Mouse (Mus musculus): ENCODE data around the gene Itsn1.

Itsn1 gene

DNA sequence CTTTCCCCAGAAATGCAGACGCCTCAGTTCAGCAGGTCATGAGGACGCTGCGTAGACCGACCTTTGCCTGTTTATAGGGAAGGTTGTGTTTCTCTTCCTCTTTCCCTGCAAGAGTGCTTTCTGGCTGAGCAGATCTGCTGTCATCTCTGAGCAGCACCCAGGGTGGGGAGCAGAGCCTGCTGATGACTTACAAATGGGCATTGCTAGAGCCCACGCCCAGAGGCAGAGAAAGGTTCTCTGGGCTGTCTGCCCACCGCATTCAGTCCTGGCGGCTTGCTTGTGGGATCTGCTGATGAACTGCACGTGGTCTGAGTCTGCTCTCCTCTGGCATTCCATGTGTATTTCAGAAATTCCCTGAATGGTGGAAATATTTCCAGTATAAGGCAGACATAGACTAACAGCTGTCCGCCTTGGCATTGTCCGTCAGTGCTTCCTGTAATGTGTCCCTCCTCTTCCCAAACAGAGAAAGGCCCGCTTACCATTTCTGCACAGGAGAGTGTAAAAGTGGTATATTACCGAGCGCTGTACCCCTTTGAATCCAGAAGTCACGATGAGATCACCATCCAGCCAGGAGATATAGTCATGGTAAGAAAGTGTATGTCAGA, 112.0 kb downstream of the Itsn1 start:
- peak in 1 of 2 experiments; percentile 63 for DNase-seq (ENCODE audit: low spot score in 2 of 2)

DNA sequence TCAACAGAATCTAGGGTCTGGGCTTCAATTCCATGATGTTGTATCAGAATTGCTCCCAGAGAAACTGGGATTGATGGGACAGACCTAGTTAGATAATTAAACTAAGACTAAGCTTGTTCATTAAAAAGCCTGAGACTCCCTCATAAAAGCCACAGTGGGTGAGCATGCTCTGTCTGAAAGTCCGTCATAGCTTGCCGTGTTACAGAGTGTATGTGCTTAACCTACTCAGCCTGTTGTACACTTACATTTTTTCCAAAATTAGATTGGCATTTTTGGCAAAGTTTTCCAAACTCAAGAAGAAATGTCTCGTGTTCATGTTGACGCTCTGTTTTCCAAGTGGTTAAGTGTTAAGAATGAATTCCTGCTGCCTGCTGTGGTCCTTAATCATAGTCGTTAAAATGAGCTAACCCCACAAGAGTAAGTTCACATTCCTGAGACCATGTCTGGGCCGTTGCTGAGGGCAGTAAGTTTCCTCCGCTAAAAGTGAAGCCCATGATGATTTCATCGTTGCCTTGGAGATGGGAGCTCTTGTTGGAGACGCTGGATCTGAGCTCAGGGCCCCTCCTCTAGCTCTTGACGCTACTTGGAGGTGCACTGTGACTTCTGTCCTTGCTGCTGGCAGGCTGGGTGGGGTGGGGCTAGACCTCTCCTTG, 117.1 kb downstream of the Itsn1 start:
- DNase-seq (ENCODE audit: low spot score in 2 of 2): no peak

DNA sequence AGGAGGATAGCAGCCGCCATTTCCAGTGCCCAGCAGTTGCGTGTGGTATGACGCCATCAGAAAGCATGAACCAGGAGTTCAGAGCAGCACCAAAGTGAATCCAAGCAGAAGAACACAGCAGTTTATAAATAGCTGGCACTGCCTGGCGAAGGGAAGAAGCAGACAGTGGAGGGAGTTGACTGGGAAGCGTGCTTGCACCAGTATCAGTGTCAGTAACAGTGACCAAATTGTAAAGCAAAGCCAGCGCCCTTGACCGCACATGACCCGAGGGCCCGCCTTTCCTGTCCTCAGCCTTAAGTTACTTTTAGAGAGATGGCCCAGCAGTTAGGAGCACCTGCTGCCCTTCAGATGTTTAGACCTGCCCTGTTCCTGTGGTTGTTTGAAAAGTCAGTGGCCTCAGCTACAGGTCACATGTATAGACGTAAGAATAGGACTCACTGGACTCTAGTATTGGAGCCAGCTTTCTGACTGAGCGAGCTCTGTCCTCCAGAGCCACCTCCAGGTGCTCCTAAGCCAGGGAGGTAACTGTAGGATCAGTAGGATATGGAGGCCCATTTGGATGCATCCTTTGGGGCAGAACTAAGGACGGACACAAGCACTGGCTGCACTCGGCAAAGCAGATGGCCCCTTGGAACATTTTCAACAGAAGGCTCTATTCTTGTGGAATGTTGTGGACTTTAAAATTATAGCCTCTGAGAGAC, 118.6 kb downstream of the Itsn1 start:
- no peak for DNase-seq (ENCODE audit: low spot score in 2 of 2)

DNA sequence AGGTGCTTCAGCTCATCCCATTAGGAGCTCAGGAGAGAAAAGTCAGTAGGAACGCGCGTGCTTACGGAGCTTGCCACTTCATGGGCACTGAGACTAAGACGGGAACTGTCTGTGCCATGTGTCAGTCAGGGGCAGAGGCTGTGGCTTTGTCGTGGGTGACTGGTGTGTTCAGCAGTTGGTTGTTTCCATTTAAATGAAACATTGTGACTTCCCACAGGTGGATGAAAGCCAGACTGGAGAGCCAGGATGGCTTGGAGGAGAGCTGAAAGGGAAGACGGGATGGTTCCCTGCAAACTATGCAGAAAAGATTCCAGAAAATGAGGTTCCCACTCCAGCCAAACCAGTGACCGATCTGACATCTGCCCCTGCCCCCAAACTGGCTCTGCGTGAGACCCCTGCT, 119.4 kb downstream of the Itsn1 start:
- no peak for DNase-seq (ENCODE audit: low spot score in 2 of 2)

DNA sequence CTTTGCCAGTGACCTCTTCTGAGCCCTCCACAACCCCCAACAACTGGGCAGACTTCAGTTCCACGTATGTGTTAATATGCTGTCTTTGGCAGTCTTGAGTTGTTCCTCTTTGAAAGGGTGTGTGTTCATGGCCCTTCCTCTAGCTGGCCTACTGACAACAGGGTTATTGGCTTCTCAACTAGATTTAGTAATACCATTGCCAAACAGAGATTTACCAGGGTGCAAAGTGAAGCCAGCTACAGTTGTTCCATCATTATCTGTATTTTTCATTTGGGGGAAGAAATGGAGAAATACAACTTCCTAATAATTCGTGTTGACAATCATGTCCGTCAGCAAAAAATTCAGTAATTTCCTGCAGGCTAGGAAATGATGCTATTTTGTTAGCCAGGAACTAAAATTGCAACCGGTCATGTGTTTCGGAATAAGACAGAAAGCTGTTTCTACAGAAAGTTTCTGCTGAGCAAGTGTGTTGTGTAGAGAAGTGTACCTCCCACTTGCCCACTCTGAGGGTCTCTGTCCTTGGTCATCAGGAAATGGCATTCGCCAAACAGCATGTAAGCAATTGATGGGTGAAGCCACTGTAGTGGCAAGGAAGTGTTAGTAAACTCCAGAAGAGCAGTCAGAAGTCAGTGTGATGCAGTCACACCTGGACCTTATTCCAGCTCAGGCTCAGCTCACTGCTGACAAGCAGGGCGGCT, 120.0 kb downstream of the Itsn1 start:
- DNase-seq (ENCODE audit: low spot score in 2 of 2): no peak

DNA sequence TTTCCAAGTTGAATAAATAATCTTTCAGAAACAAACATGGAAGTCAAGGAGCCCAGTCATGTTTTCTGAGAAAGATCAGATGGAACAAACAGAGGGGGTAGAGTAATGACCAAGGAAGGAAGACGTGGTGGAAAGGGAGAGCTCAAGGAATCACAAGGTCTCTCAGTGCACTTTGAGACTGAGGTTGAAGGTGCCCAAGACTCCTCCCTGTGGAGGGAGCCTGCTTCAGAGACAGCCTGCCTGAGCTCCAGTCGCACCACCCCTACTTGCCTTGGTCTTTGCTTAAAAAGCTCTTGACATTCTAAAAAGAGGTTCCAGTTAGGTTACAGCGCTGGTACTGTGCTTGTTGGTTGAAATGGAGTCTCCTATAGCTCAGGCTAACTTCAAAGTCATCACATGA, 121.1 kb downstream of the Itsn1 start:
- DNase-seq (ENCODE audit: low spot score in 2 of 2): no peak

DNA sequence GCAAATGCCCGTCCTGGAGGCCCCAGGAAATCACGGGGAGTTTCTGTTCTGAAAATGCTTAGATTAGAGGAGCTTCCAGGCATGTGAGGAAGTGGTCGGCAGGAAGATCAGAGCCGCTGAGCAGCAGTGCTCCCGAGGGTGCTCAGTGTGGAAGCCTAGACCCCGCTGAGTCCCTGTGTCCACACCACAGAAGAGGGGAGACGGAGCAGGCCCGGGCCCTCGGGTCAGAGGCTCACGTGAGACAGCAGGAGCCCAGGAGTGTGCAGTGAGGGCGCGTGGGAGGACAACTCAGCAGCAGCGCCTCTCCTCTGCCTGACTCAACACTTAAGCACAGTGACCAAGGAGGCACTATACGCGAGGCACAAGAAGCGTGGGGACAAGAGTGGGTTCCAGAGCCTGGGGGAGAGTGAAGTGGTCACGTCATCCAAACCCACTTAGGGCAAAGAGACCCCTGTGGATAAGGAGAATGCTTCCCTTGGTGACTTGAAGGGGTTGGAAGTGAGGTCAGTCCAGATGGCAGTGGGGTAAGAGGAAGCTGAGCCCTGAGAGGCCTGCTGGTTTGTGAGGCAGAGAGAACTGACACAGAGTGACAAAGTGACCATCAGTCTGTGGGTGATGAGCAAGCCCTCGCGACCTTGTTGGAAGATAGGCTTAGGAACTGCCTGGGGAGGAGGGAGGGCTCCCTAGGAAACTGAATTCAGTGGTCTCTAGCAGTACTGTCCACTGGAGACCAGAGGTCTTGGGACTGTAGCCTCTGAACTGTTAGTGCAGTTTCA, 122.6 kb downstream of the Itsn1 start:
- DNase-seq (ENCODE audit: low spot score in 2 of 2): no peak

DNA sequence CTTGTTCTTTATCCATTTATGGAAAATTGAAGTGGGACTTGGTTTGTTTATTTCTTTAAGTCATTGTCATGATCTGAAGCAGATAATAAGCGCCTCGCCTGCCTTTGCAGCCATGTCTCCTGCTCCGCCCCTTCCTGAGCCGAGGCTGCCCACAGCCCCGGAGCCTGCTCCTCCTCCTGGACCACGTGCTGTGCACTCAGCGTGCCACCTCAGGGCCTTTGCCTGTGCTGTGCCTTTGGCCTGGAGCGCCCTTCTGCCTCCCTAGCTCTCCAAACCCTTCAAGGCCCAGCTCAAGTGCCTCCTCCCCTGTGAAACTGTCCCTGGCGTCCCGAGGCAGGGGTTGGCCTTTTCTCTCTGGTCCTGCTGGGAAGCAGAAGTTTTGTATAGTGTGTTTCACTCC, 123.7 kb downstream of the Itsn1 start:
- no peak for DNase-seq (ENCODE audit: low spot score in 2 of 2)

DNA sequence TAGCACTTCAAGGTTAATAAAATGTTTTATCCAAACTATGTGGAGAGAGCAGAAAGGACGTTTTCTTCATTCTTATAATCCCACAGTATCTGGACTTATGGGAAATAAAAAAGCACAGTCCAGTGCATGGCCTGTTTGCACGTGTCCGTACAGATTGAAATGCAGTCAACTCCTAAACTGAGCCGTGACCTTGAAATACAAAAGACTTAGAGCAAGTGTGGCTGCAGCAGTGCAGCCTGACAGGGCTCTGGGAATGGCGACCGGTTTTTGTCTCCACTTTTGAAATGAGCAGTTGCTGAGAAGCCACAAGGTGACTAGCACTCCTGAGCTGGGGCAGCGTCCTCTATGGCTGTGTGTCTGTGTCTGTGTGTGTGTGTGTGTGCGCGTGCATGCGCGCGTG, 124.1 kb downstream of the Itsn1 start:
- DNase-seq (ENCODE audit: low spot score in 2 of 2): no peak

DNA sequence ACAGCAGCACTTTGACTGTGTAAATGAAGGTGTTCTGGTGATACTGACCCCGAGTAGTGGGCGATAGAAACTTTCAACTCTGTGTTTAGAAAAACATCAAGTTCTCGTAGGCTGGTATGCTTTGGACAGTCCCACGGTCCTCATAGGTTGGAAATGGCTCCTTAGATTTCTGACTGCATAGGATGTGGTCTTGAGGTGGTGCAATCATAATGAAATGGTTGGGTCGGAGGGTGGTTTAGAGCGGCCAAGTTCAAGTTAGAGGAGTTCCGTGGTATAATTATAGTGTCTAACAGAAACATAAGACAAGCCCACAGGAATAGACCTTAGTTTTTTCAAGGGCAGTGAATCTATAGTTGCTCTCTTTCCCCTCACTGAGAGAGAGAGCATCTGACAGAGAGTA, 129.6 kb downstream of the Itsn1 start:
- no peak for DNase-seq (ENCODE audit: low spot score in 2 of 2)

DNA sequence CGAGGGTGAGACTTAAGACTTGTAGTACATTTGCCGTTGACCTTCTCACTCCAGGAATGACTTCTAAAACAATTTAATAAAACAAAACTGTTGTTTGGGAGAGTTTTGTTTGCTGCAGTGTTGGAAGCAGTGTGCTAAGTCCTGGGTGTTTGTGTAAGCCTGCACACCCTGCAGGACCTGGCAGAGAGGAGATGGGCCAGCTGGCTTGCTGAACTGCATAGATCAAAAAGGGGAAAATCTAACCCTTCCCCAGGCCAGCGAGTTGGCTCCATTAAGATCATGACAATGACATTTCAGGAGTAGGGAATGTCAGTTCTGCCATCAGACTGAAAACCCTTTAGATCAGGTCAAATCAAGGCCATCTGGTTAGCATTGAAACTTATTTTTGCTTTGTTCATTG, 130.1 kb downstream of the Itsn1 start:
- no peak for DNase-seq (ENCODE audit: low spot score in 2 of 2)

DNA sequence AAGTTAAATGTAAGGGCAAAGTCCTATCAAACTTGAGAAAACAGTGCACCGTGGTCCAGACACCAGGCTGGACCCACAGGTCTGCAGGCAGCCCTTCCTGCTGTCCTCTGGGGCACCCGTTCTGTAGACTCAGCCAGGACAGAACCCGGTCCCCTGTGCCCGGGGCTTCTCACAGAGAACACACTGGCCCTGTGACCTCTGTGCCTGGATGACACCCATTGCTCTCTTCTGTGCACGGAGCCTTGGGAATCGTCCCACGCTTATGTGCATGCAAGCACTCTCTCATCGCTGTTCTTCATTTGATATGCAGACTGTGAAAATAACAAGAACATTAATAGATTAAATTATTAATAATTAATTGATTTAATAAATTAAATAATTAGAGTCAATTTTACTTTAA, 130.9 kb downstream of the Itsn1 start:
- no peak for DNase-seq (ENCODE audit: low spot score in 2 of 2)

DNA sequence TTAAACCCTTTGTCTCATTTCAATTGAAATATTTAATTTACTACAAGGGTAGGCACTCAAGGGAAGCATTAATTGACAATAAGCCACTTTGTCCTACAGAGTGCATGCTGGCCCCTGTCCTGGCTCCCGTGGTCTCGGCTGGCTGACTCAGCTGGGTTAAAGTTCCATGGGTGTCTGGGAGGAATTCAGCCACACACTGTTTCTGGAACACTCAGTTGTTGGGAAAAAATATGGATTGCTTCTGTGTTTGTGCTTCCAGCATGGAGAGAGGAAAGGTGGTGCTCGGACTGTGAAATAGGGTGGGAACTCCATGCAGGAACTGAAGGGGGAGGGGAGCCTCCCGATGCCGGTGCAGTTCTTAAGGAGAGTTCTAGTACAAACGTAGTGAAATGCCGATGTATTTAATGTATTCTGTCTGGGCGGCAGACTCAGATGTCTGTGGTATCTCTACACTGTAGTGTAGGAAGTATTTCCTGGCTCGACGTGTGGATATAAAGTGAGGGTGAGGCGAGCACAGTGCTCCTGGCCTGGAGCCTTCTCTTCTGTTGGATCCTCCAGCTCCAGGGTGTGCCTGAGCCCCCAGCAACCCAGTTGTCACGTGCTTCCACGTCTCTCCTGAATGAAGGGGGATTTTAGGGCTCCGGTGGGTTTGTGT, 131.5 kb downstream of the Itsn1 start:
- no peak for DNase-seq (ENCODE audit: low spot score in 2 of 2)

DNA sequence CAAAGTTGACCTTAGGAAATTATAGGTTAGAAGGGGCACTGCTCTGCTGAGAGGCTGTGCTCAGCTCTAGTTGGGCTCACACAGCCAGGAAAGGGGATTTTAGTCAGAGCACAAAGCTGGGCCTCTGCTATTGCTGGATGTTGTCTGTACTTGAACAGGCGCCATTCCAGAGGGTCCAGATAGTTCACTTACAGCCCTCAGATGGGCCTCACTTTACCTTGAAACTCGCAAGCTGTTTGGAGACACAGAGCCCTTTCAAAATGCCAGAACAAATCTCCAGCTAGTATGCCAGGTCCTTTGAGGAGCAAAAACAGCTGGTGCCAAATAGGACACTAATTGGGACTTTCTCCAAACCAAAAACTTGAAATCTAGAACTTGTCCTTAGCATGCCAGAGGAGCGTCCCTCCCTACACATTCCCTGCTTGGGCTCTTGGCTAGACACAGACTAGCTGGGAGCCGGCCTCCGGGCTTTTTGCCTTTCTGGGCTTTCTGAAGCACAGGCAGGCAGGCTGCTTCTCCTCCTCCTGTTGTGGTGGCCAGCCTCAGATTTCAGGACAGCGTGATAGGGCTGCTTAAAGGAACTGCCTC, 132.8 kb downstream of the Itsn1 start:
- DNase-seq (ENCODE audit: low spot score in 2 of 2): peak; percentile 68 to 70

DNA sequence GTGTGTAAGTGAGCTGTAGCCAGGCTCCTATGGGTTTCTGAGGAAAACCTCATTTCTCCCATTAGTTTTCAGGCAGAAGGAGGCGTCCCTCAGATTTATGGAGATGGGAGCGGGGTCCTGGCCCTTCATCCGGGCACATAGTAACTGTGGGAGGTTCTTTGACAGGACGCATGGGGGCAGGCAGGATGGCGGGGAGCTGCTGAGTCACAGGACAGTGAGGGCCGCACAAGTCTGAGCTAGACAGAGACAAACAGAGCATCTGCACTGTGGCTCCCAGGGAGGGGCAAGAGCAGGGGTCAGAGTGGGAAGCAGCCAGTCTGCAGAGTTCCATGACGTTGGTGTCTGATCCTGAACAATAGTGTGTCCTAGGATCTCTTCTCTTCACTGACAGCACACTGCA, 133.8 kb downstream of the Itsn1 start:
- peak in 1 of 2 experiments; percentile 53 for DNase-seq (ENCODE audit: low spot score in 2 of 2)

DNA sequence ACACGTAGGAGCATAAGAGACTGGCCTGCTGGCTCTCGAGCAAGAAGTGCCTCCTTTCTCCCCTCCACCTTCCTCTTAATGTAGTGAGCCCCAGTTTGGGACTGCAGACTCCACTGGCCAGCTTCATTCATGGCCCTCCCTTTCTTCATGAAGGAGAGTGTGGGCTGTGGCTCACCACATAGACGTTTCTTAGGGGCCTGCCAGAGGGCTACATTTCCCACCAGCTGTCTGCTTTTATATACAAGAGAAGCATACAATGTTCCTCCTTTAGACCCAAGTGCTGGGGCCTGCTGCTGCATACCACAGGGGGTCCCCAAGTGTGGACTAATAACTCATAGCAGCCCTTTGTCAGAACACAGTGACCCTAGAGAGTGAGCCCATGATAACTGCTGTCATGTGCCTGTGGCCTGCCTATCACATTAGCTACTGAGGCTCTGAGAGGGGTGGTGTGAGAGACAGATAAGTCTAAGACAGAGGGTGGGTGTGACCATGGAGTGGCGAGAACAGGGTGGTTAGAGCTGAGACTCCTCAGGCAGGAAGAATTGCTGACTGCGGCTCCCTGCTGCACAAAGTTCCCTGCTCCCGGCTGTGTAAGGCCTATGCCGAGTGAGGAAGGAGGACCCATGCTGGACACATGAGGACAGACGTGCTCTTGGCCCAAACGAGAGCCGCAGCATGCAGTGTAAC, 135.7 kb downstream of the Itsn1 start:
- no peak for DNase-seq (ENCODE audit: low spot score in 2 of 2)

DNA sequence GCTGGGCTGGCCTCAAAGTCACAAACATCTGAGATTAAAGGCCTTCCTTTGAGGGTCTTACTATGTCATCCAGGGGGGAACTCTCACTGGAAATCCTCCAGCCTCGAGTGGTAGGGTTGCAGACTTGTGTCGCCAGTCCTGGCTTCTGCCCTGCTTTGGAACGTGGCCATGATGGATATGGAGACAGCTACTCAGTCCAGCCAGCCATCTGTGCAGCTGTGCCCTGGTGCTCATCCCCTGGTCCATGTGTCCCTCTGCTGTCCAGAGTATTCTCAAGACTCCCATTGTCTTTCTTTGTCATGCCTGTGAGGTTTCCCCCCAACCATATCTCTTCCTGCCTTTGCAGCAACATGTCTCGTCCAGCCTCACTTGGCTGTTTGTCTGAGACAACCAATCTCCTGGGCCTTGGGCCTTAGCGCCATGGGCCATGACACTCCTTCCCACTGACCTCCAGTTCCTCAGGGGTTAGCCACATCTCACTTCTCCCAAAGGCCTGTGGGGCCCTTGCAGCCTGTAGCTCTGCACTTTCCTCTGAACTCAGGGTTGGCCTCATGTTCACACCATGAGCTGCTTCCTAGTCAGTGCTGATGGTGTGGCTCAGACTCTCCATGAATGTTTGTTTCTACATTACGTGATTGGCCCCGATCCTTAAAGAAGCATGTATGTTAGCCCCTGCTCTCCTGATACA, 136.6 kb downstream of the Itsn1 start:
- no peak for DNase-seq (ENCODE audit: low spot score in 2 of 2)

DNA sequence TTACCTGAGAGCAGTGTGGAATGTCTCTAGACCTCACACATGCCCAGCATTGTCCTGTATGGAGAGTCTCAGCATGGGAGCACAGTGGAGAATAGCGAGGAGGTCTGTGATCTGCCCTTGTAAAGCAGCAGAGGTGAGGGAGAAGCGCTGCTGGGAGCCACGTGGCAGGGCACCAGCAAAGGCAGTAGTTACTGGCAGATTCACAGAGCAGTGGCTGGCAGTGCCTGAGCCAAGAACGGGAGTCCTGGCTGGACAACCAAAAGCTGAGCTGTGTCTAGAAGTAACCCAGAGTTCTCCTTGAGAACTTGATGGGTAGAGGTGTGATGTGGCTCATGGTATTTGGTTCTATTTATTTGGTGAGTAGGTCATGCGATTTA, 137.2 kb downstream of the Itsn1 start:
- DNase-seq (ENCODE audit: low spot score in 2 of 2): no peak

DNA sequence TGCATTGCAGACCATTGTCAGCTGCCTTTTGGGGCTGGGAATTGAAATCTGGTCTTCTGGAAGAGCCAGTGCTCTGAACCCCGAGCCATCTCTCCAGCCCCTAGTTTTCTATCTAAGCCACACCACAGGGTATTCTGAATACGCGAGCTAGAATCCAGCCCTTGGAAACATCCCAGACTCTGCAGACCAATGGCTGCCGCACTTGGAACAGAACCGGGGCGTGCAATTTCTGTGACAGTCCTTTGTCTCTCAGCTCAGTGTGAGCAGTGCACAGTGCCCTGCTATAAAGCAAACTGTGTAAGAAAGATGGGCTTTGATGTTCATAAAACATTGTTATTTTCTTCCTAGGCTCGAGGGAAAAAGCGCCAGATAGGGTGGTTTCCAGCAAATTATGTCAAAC, 138.6 kb downstream of the Itsn1 start:
- no peak for DNase-seq (ENCODE audit: low spot score in 2 of 2)

Data from urinary bladder, postnatal 4 days (tissue).